Mouse (Mus musculus) myocyte (in vitro differentiated cells): Measurements from ENCODE around the gene Gm4881. TPM values are rescaled to one million over a fixed set of nuclear protein-coding genes. Genes with fewer than 3 reads are reported as not detected.

Experiments used
- H3K27me3 ChIP-seq: one replicate; pipeline ENCODE4 v1.6.1; 2011; ENCODE audit not compliant: control insufficient read depth, insufficient read depth, insufficient read length
- H3K36me3 ChIP-seq: one replicate; pipeline ENCODE4 v1.6.1; 2011; ENCODE audit not compliant: control insufficient read depth, insufficient read depth
- H3K4me2 ChIP-seq: one replicate; pipeline ENCODE4 v1.6.1; 2011; ENCODE audit warnings: low read depth, control low read depth
- H3K4me3 ChIP-seq: one replicate; pipeline ENCODE4 v1.5.1; 2011; ENCODE audit warnings: mild to moderate bottlenecking, control low read depth, moderate library complexity
- H3K79me2 ChIP-seq: one replicate; pipeline ENCODE4 v1.6.1; 2011; ENCODE audit not compliant: control insufficient read depth, insufficient read depth
- H3ac ChIP-seq: one replicate; pipeline ENCODE4 v1.6.1; 2011; ENCODE audit not compliant: control insufficient read depth, insufficient read length
- CEBPB ChIP-seq: IDR thresholded peaks from 2 replicates; pipeline ENCODE4 v1.6.1; 2011; ENCODE audit warnings: mild to moderate bottlenecking, moderate library complexity; ENCODE audit not compliant: poor library complexity, insufficient read depth, severe bottlenecking
- E2F4 ChIP-seq: IDR thresholded peaks from one replicate; pipeline ENCODE4 v1.6.1; 2011; ENCODE audit warnings: mild to moderate bottlenecking, control low read depth, moderate library complexity; ENCODE audit not compliant: insufficient read depth
- MAX ChIP-seq: IDR thresholded peaks from one replicate; pipeline ENCODE4 v1.6.1; 2011; ENCODE audit warnings: low read depth, mild to moderate bottlenecking, control low read depth
- MYOD1 ChIP-seq, 3 experiments: IDR thresholded peaks; one replicate each; pipeline ENCODE4 v1.6.1; 2011; ENCODE audit warnings: control low read depth in 2 of 3, low read depth in 2 of 3, mild to moderate bottlenecking in 2 of 3, moderate library complexity in 1 of 3; ENCODE audit not compliant: insufficient read length in 2 of 3, control insufficient read depth in 1 of 3
- MYOG ChIP-seq, 3 experiments: IDR thresholded peaks; one replicate each; pipeline ENCODE4 v1.6.1; 2011; ENCODE audit warnings: control low read depth in 2 of 3, low read depth in 2 of 3, mild to moderate bottlenecking in 2 of 3; ENCODE audit not compliant: insufficient read length in 2 of 3, control insufficient read depth in 1 of 3, insufficient read depth in 1 of 3
- POLR2A ChIP-seq: IDR thresholded peaks from one replicate; pipeline ENCODE4 v1.6.1; 2011; ENCODE audit warnings: low read depth, mild to moderate bottlenecking, control low read depth, moderate library complexity; ENCODE audit not compliant: insufficient read length
- POLR2AphosphoS2 ChIP-seq: IDR thresholded peaks from one replicate; pipeline ENCODE4 v1.6.1; 2011; ENCODE audit warnings: low read depth, control low read depth; ENCODE audit not compliant: insufficient read length
- REST ChIP-seq: IDR thresholded peaks from one replicate; pipeline ENCODE4 v1.6.1; 2011; ENCODE audit warnings: mild to moderate bottlenecking, control low read depth, moderate library complexity; ENCODE audit not compliant: insufficient read depth, insufficient read length
- SRF ChIP-seq: IDR thresholded peaks from one replicate; pipeline ENCODE4 v1.6.1; 2011; ENCODE audit warnings: low read depth; ENCODE audit not compliant: control insufficient read depth, insufficient read length
- TCF12 ChIP-seq: IDR thresholded peaks from one replicate; pipeline ENCODE4 v1.6.1; 2011; ENCODE audit warnings: mild to moderate bottlenecking, control low read depth; ENCODE audit not compliant: poor library complexity, insufficient read depth, severe bottlenecking
- TCF3 ChIP-seq: IDR thresholded peaks from one replicate; pipeline ENCODE4 v1.6.1; 2011; ENCODE audit warnings: low read depth, control low read depth; ENCODE audit not compliant: insufficient read length
- USF1 ChIP-seq: IDR thresholded peaks from one replicate; pipeline ENCODE4 v1.6.1; 2011; ENCODE audit warnings: low read depth, mild to moderate bottlenecking, control low read depth, moderate library complexity
- polyA plus RNA-seq: library from polyadenylated mRNA; unstranded; fragments of >200 nt; fragmentation: generic; extraction: Trizol; gene quantifications from one replicate; pipeline ENCODE4 v1.2.1, GENCODE M21; 2012; ENCODE audit warnings: missing spikeins

Gene Gm4881
- polyA plus RNA-seq, 1 experiment, result not detected

- H3K79me2 ChIP-seq, result no peaks in the 10 kb centered on the region
- no peak overlapping the region for H3K4me2 ChIP-seq
- peaks cover 6% of the 10 kb centered on the region for H3K27me3 ChIP-seq
- no peak overlapping the region for H3ac ChIP-seq
- TF ChIP-seq TCF3 (no peak), E2F4 (no peak), SRF (no peak), MAX (no peak), MYOG (IDR thresholded peaks at IDR 0.05; ENCODE audit: control insufficient read depth in 1 of 3, insufficient read depth in 1 of 3, insufficient read length in 2 of 3, low read depth in 2 of 3) (no peak), POLR2AphosphoS2 (no peak), REST (no peak), USF1 (no peak), TCF12 (no peak), POLR2A (no peak), CEBPB (no peak), MYOD1 (IDR thresholded peaks at IDR 0.05; ENCODE audit: control insufficient read depth in 1 of 3, insufficient read length in 2 of 3, low read depth in 2 of 3) (no peak)
- no peak overlapping the region for H3K4me3 ChIP-seq
- H3K36me3 ChIP-seq, result no peaks in the 10 kb centered on the region
Measured at GRCm38 (mm10) chr7:24973208-24973607, 28.9 kb upstream of the Gm4881 start.

DNA sequence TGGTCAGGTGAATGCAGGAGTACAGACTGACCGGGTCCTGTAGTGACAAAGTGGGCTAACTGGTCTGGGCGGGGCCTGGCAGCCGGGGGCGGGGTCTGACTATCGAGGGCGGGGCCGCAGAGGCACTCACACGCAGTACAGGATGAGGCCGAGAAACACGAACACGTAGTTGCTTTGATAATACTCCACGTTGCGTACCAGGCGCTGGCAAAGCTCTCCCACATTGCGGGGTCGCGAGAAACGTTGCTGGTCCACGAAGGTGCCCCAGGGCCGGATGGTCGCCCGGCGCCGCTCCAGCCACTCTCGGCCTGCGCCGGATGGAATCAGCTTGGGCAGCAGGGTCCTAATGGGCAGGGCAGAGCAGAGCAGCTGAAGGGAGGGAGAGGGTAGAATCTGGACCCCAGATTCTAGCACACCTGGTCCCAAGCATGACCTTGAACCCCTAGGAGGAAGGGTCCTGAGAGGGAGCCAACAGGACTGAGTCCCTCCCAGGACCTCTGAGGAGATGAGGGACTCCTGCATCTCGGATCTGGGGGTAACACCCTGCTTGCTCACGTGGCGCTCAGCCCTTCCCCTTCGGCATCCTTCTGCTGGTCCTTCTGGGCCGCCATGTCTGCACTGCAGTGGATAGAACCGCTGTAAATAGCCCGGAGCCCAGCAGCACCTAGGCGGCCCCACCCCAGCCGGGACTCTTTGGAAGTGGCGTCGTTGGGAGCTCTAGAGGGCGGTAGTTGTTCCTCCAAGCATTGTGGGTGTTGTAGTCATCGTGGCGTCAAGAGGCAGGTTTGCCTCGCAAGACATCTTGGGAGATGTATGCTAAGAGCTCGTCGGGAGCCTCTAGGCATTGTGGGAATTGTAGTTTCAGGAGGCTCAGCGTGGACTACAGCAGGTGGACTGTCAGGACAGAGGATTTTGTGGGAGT, 27.9 kb upstream of the Gm4881 start, which contains the start of gene Rabac1:
Gene Rabac1, minus strand, starts transcription at position 783 of the 922 bp plus-strand sequence.
- Histone ChIP-seq H3K4me2 (peak within 1 kb of the TSS; percentile 92), H3K27me3 (no peaks in the 10 kb centered on the region), H3K4me3 (peak within 1 kb of the TSS; percentile 64), H3K79me2 (no peaks in the 10 kb centered on the region), H3K36me3 (no peaks in the 10 kb centered on the region), H3ac (peak within 1 kb of the TSS; percentile 2)
- TF ChIP-seq MAX (no peak), POLR2AphosphoS2 (peak; percentile 75), POLR2A (peak; percentile 79), TCF12 (no peak), MYOG (IDR thresholded peaks at IDR 0.05; ENCODE audit: control insufficient read depth in 1 of 3, insufficient read depth in 1 of 3, insufficient read length in 2 of 3, low read depth in 2 of 3) (no peak), E2F4 (no peak), CEBPB (no peak), REST (no peak), USF1 (peak; percentile 1), TCF3 (no peak)

DNA sequence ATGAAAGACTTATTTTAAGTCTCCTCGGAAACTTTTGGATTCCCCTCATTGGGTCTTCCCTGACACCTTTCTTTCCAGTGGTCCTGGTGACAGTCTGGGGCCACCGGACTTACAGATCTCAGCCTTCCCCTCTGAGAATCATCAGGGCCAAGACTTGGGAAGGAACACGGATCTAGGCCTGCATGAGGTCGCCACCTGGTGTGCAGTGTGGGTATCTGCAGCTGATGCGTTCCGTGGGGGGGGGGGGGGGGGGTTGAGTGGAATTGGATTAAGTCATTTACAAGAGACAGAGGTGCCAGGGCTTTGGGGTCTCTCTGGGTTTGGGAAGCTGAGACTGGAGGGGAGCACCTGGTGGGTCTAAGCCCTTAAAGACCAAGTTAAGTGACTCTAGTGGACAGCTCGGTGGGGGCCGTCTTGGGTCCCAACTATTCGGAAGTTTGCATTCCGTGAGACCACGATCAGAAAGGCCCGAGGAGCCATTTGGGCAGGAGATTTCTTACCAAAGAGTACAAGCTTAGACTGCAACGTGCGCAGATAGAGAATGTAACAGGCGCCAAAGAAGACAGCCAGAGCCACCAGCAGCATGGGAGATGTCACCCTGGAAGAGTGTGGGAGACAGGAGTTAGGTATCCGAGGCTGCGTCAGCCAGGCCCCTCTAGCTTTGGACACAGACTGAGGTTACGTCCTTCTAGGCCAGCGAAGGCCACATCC, 27.1 kb upstream of the Gm4881 start:
- peak overlapping the region; percentile 64 for H3K4me3 ChIP-seq
- no peaks in the 10 kb centered on the region for H3K27me3 ChIP-seq
- peak overlapping the region; percentile 92 for H3K4me2 ChIP-seq
- H3K36me3 ChIP-seq, result no peaks in the 10 kb centered on the region
- H3K79me2 ChIP-seq, result no peaks in the 10 kb centered on the region
- peak overlapping the region; percentile 2 for H3ac ChIP-seq
- TF ChIP-seq MYOD1 (IDR thresholded peaks at IDR 0.05; ENCODE audit: control insufficient read depth in 1 of 3, insufficient read length in 2 of 3, low read depth in 2 of 3) (peak in 1 of 3 experiments; percentile 32), TCF12 (no peak)

- Histone ChIP-seq H3K36me3 (no peaks in the 10 kb centered on the region), H3K4me2 (no peak overlapping the region), H3K4me3 (no peak overlapping the region), H3K27me3 (no peaks in the 10 kb centered on the region), H3ac (no peak overlapping the region), H3K79me2 (no peaks in the 10 kb centered on the region)
- TF ChIP-seq MYOG (IDR thresholded peaks at IDR 0.05; ENCODE audit: control insufficient read depth in 1 of 3, insufficient read depth in 1 of 3, insufficient read length in 2 of 3, low read depth in 2 of 3) (no peak), REST (no peak), POLR2AphosphoS2 (no peak), E2F4 (no peak), TCF3 (no peak), USF1 (no peak), TCF12 (no peak), MYOD1 (IDR thresholded peaks at IDR 0.05; ENCODE audit: control insufficient read depth in 1 of 3, insufficient read length in 2 of 3, low read depth in 2 of 3) (no peak), CEBPB (no peak), SRF (no peak), POLR2A (no peak), MAX (no peak)
Measured at GRCm38 (mm10) chr7:24970341-24970740, 26.0 kb upstream of the Gm4881 start.
